Mouse (Mus musculus): Measurements from ENCODE around the gene Klhl32. TPM values are rescaled to one million over a fixed set of nuclear protein-coding genes. Genes with fewer than 3 reads are reported as not detected.

Gene Klhl32
- not detected in 4 replicates for total RNA-seq (2023; ENCODE audit: inconsistent age)

GRCm38 (mm10) chr4:24850401-24851325 is at the start of gene Klhl32:
Klhl32 (minus strand) TSS chr4:24851124.

DNA sequence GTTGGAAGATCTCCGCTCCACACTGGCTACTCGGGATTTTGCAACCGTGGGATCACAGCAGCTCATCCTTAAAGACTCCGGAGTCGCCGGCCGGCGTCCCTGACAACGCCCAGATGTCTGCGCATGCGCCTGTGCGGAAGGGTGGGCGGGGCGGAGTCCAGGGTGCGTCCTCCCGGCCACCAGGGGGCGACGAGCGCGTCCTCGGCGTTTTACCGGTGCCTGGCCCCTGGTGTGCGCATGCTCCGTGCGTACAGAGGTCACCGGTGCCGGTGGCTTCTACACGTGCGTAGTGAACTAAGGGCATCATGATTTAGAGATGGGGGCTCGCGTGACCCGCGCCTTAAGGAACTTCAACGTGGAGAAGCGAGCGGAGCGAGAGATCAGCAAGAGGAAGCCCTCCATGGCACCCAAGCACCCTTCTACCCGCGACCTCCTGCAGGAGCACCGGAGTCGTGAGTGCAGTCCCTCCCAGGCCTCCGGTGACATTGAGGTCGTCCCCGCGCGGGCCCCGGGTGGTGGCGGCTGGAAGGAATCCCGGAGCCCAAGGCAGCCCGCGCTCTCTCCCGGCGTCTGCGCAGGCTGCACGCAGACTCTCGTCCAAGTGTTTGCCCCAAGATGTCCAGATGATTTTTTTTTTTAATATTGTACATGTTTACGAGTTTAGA is 47.1 kb upstream of the Klhl32 start, which contains the start of gene Ndufaf4:
Gene Ndufaf4, plus strand, starts transcription at position 233 of the 665 bp plus-strand sequence.

Other genes with a start within 250 kb of the Klhl32 start
- gene Ndufaf4, start 47.0 kb upstream of the Klhl32 start, total RNA-seq (2023; ENCODE audit: inconsistent age), result 18.6 to 20.8 TPM (median 19.8 TPM) in 4 replicates
- 0.57 TPM in 1 of 4 replicates, not detected in the others for gene Gpr63, start 115.3 kb upstream of the Klhl32 start, total RNA-seq (2023; ENCODE audit: inconsistent age)